Mouse (Mus musculus): ENCODE data around the gene Prmt8. TPM values are rescaled to one million over a fixed set of nuclear protein-coding genes. Genes with fewer than 3 reads are reported as not detected.
A peak's percentile ranks its signal among the peaks of the same experiment; 100 is the strongest.

Prmt8 gene
- polyA plus RNA-seq, 1 experiment from 2014 or later = 35.0 TPM

GRCm38 (mm10) chr6:127766641-127767200 is 2.6 kb downstream of the Prmt8 start:
- Histone ChIP-seq H3K9ac (peak overlapping the region; percentile 68), H3K27me3 (ENCODE audit: control insufficient read depth, insufficient read depth, low read length) (no peaks in the 10 kb centered on the region; the same call in 1 of the 2 replicates), H3K4me3 (replicated peaks; ENCODE audit: low read length) (peak overlapping the region; percentile 63), H3K36me3 (replicated peaks; ENCODE audit: control insufficient read depth, insufficient read depth) (no peaks in the 10 kb centered on the region), H3K4me2 (replicated peaks) (peak overlapping the region; percentile 84), H3K4me1 (replicated peaks; ENCODE audit: control insufficient read depth, insufficient read depth, low read length) (peaks cover 31% of the 10 kb centered on the region), H3K27ac (peak overlapping the region; percentile 76), H3K9me3 (ENCODE audit: control insufficient read depth, low read length) (no peaks in the 10 kb centered on the region)
- DNase-seq (ENCODE audit: low spot score) (peak; percentile 44), ATAC-seq (ENCODE audit: low FRiP score) (peak; percentile 59)
- WGBS = under 1% methylated on average over 28 of the region's 28 CpGs

DNA sequence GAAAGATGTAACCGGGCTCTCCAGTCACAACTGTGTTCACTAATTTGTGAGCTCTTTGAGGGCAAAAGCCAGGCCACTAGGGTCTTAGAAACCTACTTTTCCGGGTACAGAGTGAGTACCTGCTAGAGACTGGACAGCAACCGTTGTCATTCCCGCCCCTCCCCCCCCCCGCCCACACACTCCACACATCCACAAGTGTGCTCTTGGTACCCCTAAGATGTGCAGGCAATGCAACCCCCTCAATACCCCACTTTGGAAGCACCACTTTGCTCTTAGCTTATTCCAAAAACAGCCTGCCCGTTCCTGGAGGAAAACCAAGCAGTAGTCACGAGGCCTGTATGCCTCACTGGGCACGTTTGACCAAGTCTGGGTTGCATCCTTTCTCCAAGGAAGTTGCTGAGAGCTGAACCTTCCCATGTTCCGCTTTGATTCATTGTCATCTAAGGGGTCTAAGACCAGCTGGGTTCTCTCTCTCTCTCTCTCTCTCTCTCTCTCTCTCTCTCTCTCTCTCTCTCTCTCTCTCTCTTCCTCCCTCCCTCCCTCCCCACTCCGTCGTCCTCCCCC is 3.1 kb downstream of the Prmt8 start:
- WGBS = 11% methylated on average over 9 of the region's 11 CpGs
- no peaks in the 10 kb centered on the region for H3K36me3 ChIP-seq (replicated peaks; ENCODE audit: control insufficient read depth, insufficient read depth)
- H3K9me3 ChIP-seq (ENCODE audit: control insufficient read depth, low read length) = no peaks in the 10 kb centered on the region
- peak overlapping the region; percentile 76 for H3K27ac ChIP-seq
- DNase-seq (ENCODE audit: low spot score) (peak; percentile 58), ATAC-seq (ENCODE audit: low FRiP score) (peak; percentile 40; the same call in 1 of the 2 replicates)
- H3K4me3 ChIP-seq (replicated peaks; ENCODE audit: low read length) = peak overlapping the region; percentile 63
- H3K9ac ChIP-seq = peak overlapping the region; percentile 68; the same call in 1 of the 2 replicates
- no peaks in the 10 kb centered on the region; the same call in 1 of the 2 replicates for H3K27me3 ChIP-seq (ENCODE audit: control insufficient read depth, insufficient read depth, low read length)
- peak overlapping the region; percentile 84 for H3K4me2 ChIP-seq (replicated peaks)
- H3K4me1 ChIP-seq (replicated peaks; ENCODE audit: control insufficient read depth, insufficient read depth, low read length) = peaks cover 30% of the 10 kb centered on the region

GRCm38 (mm10) chr6:127765573-127765972 is 3.7 kb downstream of the Prmt8 start:
- Histone ChIP-seq H3K9ac (0 out of 2 replicates have a peak overlapping the region, but pooled peaks have one; percentile 9), H3K27me3 (ENCODE audit: control insufficient read depth, insufficient read depth, low read length) (no peaks in the 10 kb centered on the region; the same call in 1 of the 2 replicates), H3K36me3 (replicated peaks; ENCODE audit: control insufficient read depth, insufficient read depth) (no peaks in the 10 kb centered on the region), H3K9me3 (ENCODE audit: control insufficient read depth, low read length) (no peaks in the 10 kb centered on the region), H3K4me1 (replicated peaks; ENCODE audit: control insufficient read depth, insufficient read depth, low read length) (peaks cover 28% of the 10 kb centered on the region), H3K27ac (no peak overlapping the region), H3K4me3 (replicated peaks; ENCODE audit: low read length) (peak overlapping the region; percentile 63), H3K4me2 (replicated peaks) (peak overlapping the region; percentile 84)
- 34% methylated on average over 5 of the region's 5 CpGs for WGBS
- ATAC-seq (ENCODE audit: low FRiP score) (no peak), DNase-seq (ENCODE audit: low spot score) (no peak)

DNA sequence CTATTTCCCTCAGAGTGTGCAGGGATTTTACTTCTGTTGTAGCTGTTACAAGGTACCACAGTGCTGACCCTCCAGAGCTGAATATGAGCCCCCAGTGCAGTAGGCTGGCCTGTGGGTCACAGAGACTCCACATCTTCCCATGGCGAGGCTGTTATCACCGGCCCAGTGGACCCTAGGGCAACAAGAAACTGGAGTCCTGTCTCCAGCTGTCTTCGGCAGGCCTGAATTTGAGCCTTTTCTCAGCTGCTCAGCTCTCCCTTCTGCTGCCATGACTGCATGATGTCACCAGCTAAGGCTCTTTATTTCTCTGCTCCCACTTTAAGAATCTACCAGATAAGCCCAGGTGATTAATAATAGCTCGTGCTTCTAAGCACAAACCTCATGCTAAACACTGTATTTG is 11.0 kb downstream of the Prmt8 start:
- WGBS = 46% methylated on average over 4 of the region's 4 CpGs
- no peak for DNase-seq (ENCODE audit: low spot score)
- Histone ChIP-seq H3K4me1 (replicated peaks; ENCODE audit: control insufficient read depth, insufficient read depth, low read length) (peaks cover 24% of the 10 kb centered on the region), H3K4me3 (replicated peaks; ENCODE audit: low read length) (no peak overlapping the region), H3K27ac (no peak overlapping the region), H3K9me3 (ENCODE audit: control insufficient read depth, low read length) (no peaks in the 10 kb centered on the region), H3K27me3 (ENCODE audit: control insufficient read depth, insufficient read depth, low read length) (no peaks in the 10 kb centered on the region), H3K9ac (no peak overlapping the region), H3K36me3 (replicated peaks; ENCODE audit: control insufficient read depth, insufficient read depth) (no peaks in the 10 kb centered on the region), H3K4me2 (replicated peaks) (no peak overlapping the region)
- ATAC-seq (ENCODE audit: low FRiP score) = peak; percentile 46; the same call in 1 of the 2 replicates

GRCm38 (mm10) chr6:127757667-127758167 is 11.6 kb downstream of the Prmt8 start:
- H3K9ac ChIP-seq = no peak overlapping the region
- 69% methylated on average over 5 of the region's 5 CpGs for WGBS
- H3K4me2 ChIP-seq (replicated peaks) = no peak overlapping the region
- no peak for DNase-seq (ENCODE audit: low spot score)
- H3K9me3 ChIP-seq (ENCODE audit: control insufficient read depth, low read length) = no peaks in the 10 kb centered on the region
- no peak overlapping the region for H3K27ac ChIP-seq
- peaks cover 29% of the 10 kb centered on the region for H3K4me1 ChIP-seq (replicated peaks; ENCODE audit: control insufficient read depth, insufficient read depth, low read length)
- H3K27me3 ChIP-seq (ENCODE audit: control insufficient read depth, insufficient read depth, low read length) = no peaks in the 10 kb centered on the region
- peak; percentile 12; the same call in 1 of the 2 replicates for ATAC-seq (ENCODE audit: low FRiP score)
- H3K4me3 ChIP-seq (replicated peaks; ENCODE audit: low read length) = no peak overlapping the region
- no peaks in the 10 kb centered on the region for H3K36me3 ChIP-seq (replicated peaks; ENCODE audit: control insufficient read depth, insufficient read depth)

GRCm38 (mm10) chr6:127756856-127757255 is 12.4 kb downstream of the Prmt8 start:
- H3K36me3 ChIP-seq (replicated peaks; ENCODE audit: control insufficient read depth, insufficient read depth) = no peaks in the 10 kb centered on the region
- no peak overlapping the region for H3K9ac ChIP-seq
- 33% methylated on average over 12 of the region's 12 CpGs for WGBS
- no peak overlapping the region for H3K27ac ChIP-seq
- H3K4me2 ChIP-seq (replicated peaks) = no peak overlapping the region
- peaks cover 38% of the 10 kb centered on the region for H3K4me1 ChIP-seq (replicated peaks; ENCODE audit: control insufficient read depth, insufficient read depth, low read length)
- H3K9me3 ChIP-seq (ENCODE audit: control insufficient read depth, low read length) = no peaks in the 10 kb centered on the region
- H3K27me3 ChIP-seq (ENCODE audit: control insufficient read depth, insufficient read depth, low read length) = no peaks in the 10 kb centered on the region
- no peak for DNase-seq (ENCODE audit: low spot score)
- no peak for ATAC-seq (ENCODE audit: low FRiP score)
- H3K4me3 ChIP-seq (replicated peaks; ENCODE audit: low read length) = no peak overlapping the region

- peaks cover 34% of the 10 kb centered on the region for H3K4me1 ChIP-seq (replicated peaks; ENCODE audit: control insufficient read depth, insufficient read depth, low read length)
- no peaks in the 10 kb centered on the region for H3K27me3 ChIP-seq (ENCODE audit: control insufficient read depth, insufficient read depth, low read length)
- no peak overlapping the region for H3K4me2 ChIP-seq (replicated peaks)
- no peaks in the 10 kb centered on the region for H3K9me3 ChIP-seq (ENCODE audit: control insufficient read depth, low read length)
- no peak overlapping the region for H3K9ac ChIP-seq
- no peak for DNase-seq (ENCODE audit: low spot score)
- no peaks in the 10 kb centered on the region for H3K36me3 ChIP-seq (replicated peaks; ENCODE audit: control insufficient read depth, insufficient read depth)
- H3K4me3 ChIP-seq (replicated peaks; ENCODE audit: low read length) = no peak overlapping the region
- no peak for ATAC-seq (ENCODE audit: low FRiP score)
- 40% methylated on average over 6 of the region's 6 CpGs for WGBS
- no peak overlapping the region for H3K27ac ChIP-seq
Observed at GRCm38 (mm10) chr6:127753228-127753627, 16.0 kb downstream of the Prmt8 start.

- ATAC-seq (ENCODE audit: low FRiP score) = no peak
Observed at GRCm38 (mm10) chr6:127752681-127753080, 16.6 kb downstream of the Prmt8 start.

GRCm38 (mm10) chr6:127751499-127751898 is 17.8 kb downstream of the Prmt8 start:
- no peak overlapping the region for H3K27ac ChIP-seq
- DNase-seq (ENCODE audit: low spot score) = no peak
- H3K27me3 ChIP-seq (ENCODE audit: control insufficient read depth, insufficient read depth, low read length) = no peaks in the 10 kb centered on the region
- H3K36me3 ChIP-seq (replicated peaks; ENCODE audit: control insufficient read depth, insufficient read depth) = no peaks in the 10 kb centered on the region
- ATAC-seq (ENCODE audit: low FRiP score) = no peak
- H3K4me3 ChIP-seq (replicated peaks; ENCODE audit: low read length) = no peak overlapping the region
- peaks cover 22% of the 10 kb centered on the region for H3K4me1 ChIP-seq (replicated peaks; ENCODE audit: control insufficient read depth, insufficient read depth, low read length)
- no peaks in the 10 kb centered on the region for H3K9me3 ChIP-seq (ENCODE audit: control insufficient read depth, low read length)
- WGBS = 31% methylated on average over 9 of the region's 9 CpGs
- no peak overlapping the region for H3K4me2 ChIP-seq (replicated peaks)
- no peak overlapping the region for H3K9ac ChIP-seq

More at GRCm38 (mm10) chr6:127752681-127753080, 16.6 kb downstream of the Prmt8 start:
- Histone ChIP-seq H3K4me1 (replicated peaks; ENCODE audit: control insufficient read depth, insufficient read depth, low read length) (peaks cover 32% of the 10 kb centered on the region), H3K9me3 (ENCODE audit: control insufficient read depth, low read length) (no peaks in the 10 kb centered on the region), H3K27me3 (ENCODE audit: control insufficient read depth, insufficient read depth, low read length) (no peaks in the 10 kb centered on the region), H3K9ac (no peak overlapping the region), H3K36me3 (replicated peaks; ENCODE audit: control insufficient read depth, insufficient read depth) (no peaks in the 10 kb centered on the region), H3K4me3 (replicated peaks; ENCODE audit: low read length) (no peak overlapping the region), H3K4me2 (replicated peaks) (no peak overlapping the region), H3K27ac (no peak overlapping the region)
- 15% methylated on average over 3 of the region's 3 CpGs for WGBS
- no peak for DNase-seq (ENCODE audit: low spot score)

Measured in hindbrain, embryonic 14.5 days (tissue).